Mouse (Mus musculus): ENCODE measurements around the gene Adad2.

The Adad2 gene

DNA sequence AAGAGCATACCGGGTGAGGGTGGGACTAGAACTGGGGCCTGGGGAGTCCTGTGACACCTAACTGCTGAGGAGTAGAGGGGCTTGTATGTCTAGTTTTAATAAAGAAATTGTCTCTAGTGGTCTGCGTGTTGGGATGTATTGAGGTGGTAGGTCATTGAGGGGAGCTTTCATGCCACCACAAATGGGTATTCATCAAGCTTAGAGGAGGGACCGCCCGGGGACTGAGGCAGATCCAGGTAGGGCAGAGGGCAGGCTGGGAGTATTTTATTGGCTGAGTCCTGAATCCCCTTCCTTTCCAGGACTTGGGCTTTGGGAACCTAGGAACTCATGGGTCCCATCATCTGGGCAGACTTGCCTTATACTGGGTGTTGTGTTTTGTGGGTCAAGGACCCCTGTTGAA lies 4.3 kb downstream of the Adad2 start:
- no peak for DNase-seq (ENCODE audit: low spot score in 2 of 2)

DNA sequence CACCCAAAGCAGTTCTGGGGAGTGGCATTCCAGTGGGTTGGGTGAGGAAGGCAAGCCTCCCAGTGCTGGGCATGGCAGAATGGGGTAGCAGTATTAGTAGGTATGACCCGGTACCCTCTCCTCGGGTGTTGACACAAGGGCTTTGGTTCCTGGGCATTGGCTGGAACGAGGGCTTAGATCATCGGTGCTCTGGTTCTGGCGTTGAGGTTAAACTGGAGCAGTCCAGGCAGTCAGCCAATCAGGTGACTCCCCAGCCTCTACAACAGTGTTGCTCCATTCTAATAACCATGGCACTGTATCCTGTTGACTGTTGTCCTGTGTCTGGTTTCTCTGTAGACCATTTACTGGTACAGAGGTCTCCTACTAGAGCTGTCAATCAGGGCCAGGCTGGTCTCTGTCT lies 5.0 kb downstream of the Adad2 start:
- no peak for DNase-seq (ENCODE audit: low spot score in 2 of 2)

DNA sequence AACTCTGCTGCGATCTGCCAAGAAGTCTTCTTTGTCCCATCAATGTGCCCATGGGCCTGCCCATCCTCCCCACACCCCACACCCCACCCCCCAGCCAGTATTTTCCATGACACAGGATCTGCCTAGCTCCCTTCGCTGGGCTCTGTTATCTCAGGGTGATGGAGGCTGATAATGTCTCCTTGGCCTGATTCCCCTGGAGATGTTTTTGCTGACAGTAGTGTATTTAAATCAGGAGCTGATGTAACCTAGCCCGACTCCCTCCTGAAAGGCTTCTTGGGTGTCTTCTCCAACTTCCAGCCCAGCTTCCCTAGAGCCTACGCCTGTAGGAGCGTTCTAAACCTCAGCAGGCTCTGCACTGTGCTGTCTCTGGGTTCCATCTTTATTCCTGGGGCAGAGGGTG lies 6.3 kb downstream of the Adad2 start:
- DNase-seq (ENCODE audit: low spot score in 2 of 2): no peak

DNA sequence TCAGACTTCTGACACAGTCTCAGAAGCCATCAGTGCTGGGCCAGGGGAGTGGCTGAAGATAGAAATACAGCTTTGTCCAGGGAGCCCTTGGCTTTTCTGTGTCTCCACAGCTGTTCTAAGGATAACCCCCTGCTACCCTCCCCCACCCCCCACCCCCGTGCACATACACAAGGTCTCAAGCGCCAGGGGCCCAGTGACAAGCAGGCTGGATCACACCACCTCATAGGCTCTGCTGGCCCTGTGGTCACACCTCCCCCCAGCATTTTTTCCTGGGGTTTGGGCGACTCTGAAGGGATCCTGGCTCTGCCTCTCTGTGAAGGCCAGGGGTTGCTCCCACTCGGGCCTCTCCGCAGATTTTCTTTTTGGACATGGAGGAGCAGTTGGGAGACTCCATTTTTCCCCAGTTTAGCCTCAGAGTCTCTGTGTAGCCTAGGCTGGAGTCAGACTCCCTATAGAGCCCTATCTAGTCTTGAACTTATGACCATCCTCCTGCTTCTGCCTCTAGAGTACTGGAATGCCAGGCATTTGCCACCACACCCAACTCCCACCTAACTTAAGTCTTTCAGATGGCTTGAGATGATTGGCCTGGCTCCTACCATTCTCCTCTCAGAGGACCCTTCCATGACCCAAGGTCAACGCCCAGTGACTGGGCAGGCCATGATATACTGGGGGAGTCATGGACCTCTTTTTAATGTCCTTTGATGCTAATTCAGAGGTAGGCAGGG lies 7.7 kb downstream of the Adad2 start:
- DNase-seq (ENCODE audit: low spot score in 2 of 2): no peak

DNA sequence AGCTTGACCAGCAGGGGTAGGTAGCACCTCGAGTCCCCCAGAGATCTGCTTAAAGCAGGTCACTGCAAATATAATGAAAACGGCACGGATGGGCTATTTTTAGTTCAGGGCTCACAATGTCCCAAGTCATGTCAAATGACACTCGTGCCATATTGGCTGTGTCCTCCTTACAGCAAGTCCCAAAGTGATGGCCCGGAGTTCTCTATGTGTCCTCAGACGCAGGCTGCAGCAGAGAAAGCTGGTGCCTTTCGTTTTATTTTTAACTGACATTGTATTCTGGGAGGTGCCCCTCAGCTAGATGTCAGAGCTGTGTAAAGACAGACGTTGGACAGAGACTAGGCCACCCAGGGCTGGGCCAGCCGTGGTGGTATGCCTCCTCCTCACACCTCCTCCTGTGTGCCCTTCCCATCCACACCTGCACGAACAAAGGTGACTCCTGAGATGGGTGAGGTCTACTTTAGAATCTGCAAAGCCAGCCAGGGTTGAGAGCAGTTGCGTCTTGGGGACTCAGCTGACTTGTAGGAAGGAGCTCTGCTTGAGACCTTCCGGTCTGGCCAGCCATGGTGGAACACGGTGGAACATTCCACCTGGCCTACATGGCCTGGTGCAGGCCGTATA lies 8.4 kb downstream of the Adad2 start:
- DNase-seq (ENCODE audit: low spot score in 2 of 2): no peak

DNA sequence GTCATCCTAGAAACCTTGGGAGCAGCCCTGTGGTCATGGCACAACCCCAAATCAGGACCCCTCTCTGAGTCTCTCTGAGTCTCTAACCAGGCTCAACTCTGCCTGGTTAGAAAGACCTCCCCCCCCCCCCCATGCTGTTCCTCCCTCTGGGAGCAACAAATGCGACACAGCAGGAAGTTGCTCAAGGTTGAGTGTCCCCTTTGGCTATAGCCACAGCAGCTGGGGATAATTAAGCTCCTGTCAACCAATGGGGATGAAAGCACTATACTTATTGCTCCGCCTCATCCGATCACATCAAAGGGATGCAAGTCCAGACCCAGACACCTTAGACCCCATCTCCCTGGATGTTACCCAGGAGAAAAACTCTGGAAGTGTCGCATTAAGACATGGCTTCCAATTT lies 10.0 kb downstream of the Adad2 start:
- no peak for DNase-seq (ENCODE audit: low spot score in 2 of 2)

DNA sequence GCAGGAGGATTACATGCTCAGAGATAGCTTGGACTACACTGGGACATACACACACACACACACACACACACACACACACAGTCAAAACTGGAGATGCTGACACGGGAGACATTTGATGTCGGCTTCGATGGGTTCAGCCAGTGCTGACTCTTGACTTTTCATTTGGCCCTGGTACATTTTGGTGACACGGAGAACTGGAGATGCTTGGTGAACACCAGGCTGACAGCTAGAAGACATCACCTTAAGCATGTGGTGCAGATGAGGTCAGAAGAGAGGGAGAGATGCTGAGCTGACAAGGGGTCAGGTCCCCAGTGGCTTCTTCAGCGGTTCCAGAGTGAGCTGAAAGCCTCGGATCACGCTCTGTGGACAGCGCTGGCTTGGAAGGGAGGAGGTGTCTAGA lies 10.5 kb downstream of the Adad2 start:
- no peak for DNase-seq (ENCODE audit: low spot score in 2 of 2)

DNA sequence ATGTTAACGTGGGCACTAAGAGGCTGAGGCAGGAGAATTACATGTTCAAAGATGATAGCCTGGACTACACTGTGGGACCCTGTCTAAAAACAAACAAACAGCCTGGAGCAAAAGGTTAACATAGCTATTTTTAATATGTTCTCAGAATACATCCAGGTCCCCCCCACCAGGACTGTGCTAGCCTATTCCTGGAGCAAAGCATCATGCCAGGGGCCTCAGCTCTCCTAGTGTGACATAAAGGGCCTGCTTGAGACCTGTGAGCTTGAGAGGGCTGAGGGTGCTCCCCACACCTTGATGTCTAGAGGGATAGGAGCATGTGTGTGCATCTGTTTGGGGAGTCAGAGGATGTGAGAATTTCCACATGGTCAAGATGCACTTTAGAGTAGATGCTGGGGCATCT lies 11.2 kb downstream of the Adad2 start:
- no peak for DNase-seq (ENCODE audit: low spot score in 2 of 2)

DNA sequence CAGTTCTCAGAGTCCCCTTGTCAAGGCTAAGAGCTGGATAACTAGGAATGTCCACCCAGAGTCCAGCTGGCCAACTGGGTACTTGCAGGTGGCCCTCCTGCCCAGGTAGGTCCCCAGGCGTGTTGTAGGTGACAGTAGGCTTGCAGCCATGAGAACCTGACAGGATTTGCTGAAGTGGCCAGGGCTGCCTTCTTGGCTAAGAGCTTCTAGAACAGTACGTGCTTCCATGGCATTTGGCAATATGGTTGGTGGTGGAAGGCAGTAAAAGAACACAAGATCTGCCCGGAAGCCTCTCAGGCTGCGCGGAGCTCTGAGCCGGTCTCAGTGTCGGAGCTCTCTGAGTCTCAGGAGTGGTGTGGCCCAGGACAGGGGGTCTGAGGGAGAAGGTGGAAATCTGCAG lies 12.4 kb downstream of the Adad2 start:
- no peak for DNase-seq (ENCODE audit: low spot score in 2 of 2)

DNA sequence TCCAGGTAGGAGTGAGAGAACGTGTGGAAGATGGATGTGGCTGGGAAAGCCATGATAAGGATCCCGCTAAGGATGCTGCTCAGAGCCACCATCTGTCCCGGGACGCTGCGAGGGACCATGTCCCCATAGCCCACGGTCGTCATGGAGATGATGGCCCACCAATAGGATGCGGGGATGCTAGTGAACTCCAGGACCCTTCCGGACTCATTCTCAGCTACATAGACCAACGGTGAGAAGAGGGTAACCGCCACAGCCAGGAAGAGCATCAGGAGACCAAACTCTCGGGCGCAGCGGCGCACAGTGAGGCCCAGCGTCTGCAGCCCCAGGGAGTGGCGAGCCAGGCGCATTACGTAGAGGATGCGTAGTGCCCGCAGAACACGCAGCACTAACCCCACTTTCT lies 13.2 kb downstream of the Adad2 start:
- no peak for DNase-seq (ENCODE audit: low spot score in 2 of 2)

DNA sequence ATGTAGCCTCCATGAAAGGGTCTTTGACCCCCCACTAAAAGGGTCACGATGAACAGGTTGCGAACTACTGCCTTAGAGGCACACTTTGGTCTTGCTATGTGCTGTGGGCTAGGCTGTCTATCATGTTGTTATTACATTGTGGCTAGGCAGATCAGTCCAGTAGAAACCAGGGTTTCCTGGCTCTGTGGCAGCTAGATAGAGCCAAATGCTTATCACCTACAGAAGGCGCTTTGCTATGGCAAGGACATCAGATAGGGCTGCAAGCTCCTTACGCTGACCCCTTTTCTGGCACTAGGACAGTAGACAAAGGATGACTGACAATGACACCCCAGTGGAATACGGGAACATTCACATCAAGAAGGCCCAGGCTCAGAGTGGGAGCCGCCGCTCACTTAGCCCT lies 14.7 kb downstream of the Adad2 start:
- no peak for DNase-seq (ENCODE audit: low spot score in 2 of 2)

DNA sequence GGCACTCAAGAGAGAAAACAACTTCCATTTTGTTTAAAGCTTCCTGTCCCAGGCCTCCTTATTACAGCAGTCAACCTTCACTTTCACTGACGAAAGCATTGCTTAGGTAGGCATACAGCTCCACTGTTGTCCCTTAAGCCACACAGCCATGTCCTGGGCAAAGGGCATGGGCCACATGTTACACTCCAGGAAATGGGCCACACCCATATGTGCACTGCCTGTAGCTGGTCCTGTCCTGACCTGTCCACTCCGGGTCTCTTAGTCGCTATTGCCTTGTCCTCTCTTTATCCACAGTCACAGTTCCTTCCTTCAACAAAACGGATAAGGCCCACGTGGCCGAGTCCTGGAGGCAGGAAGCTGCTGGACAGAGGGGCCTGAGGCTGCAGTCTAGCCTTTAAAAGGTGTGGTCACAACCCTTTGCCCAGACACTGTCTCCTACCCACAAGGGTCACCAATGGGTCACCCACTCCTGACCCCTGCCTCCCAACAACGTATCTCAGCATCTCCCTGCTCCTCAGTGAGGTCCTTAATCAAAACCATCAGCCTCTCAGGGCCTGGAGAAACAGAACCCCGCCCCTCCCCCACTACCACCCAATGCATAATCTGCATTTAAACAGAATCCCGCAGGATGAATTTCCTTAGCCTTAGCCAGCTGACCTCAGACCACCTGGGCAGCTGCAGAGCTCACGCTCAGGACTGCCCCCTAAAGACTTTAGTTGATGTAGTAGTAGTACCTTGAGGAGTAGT lies 15.2 kb downstream of the Adad2 start:
- no peak for DNase-seq (ENCODE audit: low spot score in 2 of 2)

DNA sequence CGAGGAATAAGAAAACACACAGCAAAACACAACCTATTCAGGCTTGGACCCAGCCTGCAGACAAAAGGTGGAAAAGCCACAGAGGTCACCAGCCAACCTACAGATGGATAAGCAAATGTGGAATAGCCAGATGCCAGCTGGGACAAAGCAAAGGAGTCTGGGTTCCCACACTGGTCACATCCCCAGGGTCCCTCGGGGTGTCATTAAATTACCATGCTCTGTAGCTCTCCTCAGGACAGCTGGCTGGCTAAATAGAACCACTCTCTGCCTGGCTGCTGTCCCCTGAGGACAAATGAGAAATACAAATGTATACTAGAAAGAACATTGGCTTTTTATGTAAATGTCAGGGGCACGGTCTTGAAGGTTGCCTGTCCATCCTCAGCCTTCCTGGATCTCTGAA lies 18.3 kb downstream of the Adad2 start:
- DNase-seq (ENCODE audit: low spot score in 2 of 2): no peak

DNA sequence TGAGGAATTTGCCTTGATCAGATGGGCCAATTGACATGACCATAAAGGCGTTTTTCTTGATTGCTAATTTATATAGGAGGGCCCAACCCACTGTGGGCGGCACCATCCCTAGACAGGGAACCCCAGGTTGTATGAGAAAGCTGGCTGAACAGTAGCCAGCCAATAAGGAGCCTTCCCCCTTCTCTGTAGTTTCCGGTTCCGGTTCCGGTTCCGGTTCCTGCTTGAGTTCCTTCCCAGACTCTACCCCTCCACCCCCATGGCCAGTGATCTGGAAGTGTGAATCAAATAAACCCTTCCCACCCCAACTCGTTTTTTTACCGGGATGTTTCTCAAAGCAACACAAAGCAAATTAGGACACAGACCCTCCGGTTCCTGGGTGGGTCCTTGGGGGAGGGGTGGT lies 19.7 kb downstream of the Adad2 start:
- no peak for DNase-seq (ENCODE audit: low spot score in 2 of 2)

DNA sequence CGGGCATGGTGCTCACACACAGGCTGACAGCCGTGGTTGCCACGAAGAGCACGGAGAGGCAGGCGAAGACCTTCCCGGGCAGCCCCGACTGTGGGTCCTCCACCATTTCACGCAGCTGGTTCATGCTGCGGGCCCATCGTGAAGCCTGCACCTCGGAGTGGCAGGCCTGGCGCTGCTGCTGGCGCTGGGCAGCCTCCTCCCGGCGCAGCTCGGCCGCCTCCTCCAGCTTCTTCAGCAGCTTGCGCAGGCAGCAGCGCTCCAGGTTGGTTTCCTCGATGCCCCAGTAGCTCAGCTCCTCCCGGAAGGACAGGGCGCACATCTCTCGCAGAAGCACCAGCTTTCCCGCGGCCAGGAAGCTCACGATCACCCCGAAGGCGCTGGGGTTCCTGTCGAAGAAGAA lies 20.4 kb downstream of the Adad2 start:
- no peak for DNase-seq (ENCODE audit: low spot score in 2 of 2)

DNA sequence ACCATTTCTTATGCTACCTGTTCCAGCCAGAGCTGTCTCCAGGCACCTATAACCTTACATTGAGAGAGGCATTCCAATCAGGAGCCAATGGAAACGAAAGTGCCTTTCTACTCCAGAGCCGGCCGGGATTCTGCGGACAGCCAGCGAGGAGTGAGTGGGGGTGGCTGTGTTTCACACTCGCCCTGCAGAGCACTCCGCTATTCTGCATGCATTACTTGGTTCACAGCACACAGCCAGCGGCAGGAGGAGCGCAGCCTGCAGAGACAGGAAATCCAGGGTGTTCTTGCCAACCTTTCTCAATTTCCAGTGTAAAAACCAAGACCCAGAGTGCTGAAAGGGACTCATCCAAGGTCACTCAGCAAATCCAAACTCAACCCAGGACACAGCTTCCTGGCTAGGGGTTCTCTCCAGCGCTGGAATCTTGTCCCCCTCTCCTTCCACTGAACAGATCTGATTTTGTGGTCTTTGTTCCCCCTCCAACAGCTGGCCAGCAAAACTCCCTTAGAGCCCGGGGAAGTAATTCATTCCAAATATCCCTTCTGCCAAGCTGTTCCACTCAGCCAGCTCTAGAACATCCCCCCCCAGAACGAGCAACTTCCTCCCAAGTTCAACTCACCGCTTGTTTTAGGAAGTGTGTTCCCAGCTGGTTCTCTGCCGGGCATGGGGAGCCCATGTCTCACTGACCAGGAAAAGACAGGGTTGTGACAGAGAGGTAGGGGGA lies 22.2 kb downstream of the Adad2 start:
- no peak for DNase-seq (ENCODE audit: low spot score in 2 of 2)

DNA sequence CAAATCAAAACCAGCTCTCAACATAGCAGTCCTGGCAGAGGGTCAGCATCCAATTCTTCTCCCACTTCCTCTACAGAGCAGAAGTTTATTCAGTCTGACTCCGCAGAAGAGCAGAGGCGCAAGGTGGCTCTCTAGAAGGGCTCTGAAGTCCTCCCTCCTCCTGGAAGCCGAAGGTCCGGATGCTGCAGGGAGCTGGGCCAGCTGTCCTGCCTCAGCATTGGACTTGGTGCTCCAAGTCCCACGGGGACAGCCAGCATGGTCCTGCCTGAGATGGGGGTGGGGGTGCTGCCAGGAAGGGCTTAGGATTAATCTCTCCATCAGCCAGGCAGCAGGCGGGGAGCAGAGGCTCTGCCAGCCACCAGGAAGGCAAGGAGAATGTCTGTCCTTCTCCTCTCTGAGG lies 22.8 kb downstream of the Adad2 start, which contains the start of gene Kcng4:
Gene Kcng4 (minus strand): TSS at position 303 of the 400 bp plus-strand sequence.
- DNase-seq (ENCODE audit: low spot score in 2 of 2): no peak

DNA sequence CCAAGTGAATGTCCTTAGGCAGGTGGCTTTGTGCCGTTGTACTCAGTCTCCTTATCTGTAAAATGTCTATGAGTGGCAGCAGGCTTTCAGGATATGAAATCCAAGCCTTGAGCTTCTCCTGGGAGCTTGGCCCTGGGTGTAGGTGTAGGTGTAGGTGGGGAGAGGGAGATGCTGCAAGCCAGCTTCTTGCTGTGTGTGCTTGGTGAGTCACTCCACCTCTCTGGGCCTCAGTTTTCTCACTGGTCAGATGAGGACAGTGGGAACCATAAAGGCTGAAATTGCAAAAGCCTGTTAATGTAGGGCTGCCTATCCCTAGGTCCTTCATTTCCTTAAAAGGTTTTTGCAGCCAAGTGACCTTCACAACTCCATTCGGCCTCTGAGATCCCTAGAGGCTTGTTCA lies 23.4 kb downstream of the Adad2 start:
- DNase-seq (ENCODE audit: low spot score in 2 of 2): no peak

DNA sequence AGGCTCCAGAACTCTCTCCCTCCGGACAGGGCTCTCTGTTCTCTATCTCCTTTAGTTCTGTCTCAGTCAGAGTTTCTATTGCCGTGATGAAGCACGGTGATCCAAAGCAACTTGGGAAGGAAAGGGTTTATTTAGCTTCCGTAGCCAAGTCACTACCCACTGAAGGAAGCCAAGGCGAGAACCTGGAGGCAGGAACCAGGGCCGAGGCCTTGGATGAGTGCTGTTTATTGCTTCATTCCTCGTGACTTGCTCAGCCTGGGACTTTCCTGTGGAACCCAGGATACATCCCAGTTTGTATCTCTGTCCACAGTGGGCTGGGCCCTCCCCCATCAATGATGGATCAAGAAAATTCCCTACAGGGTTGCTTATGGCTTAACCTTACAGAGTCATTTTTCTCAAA lies 24.2 kb downstream of the Adad2 start:
- DNase-seq (ENCODE audit: low spot score in 2 of 2): no peak

DNA sequence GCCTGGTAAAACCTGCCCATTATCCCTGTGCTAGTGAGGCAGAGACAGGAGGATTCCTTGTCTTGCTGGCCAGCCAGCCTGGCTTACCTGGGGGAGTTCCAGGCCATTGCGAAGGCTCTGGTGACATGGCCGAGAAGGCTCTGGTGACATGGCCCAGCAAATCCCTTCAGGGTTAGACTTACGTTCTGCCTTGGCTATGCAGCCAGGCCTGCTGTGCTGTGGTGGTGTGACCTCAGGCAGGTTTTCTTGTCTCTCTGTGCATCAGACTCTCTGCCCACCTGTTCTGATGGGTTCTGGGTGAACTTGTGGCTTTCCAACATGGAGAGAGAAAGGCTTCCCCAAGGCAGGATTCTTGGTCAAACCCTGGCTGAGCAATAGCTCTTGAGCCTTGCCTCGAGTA lies 24.8 kb downstream of the Adad2 start:
- no peak for DNase-seq (ENCODE audit: low spot score in 2 of 2)

DNA sequence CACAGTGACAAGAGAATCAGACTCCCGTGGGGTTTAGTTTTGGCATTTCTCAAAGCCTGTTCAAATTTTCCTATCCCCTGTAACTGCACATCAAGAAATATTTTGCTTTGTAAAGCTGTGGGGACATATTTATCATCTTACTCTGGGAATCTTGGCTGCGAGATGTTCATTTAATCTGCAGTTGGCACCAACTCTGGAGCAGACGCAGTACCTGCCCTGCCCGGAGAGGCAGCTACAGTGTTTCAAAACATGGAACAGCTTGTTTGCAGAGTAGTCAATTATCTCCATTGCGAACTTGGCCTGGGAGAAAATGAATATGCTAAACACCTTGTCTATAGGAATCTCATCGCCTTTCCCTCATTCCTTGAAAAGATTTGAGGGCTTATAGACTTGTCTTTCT lies 25.7 kb downstream of the Adad2 start:
- no peak for DNase-seq (ENCODE audit: low spot score in 2 of 2)

DNA sequence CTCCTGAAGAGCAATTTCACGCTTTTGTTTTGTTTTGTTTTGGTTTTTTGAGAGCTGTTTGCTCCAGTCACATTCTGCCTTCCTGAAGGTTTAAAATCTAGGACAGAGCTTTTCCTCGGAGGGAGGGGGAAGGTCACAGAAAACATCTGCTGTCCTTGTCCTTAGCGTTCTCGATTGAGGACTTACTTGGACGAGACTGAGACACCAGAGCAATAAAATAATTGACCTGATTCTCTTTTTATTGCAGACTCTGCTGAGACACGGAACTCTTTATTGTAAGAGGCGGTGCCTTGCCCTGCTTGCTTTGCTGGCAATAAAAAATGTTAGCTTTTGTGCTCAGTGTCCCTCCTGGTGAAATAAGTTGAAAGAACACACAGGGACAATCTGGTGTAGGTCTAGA lies 27.3 kb downstream of the Adad2 start:
- no peak for DNase-seq (ENCODE audit: low spot score in 2 of 2)

DNA sequence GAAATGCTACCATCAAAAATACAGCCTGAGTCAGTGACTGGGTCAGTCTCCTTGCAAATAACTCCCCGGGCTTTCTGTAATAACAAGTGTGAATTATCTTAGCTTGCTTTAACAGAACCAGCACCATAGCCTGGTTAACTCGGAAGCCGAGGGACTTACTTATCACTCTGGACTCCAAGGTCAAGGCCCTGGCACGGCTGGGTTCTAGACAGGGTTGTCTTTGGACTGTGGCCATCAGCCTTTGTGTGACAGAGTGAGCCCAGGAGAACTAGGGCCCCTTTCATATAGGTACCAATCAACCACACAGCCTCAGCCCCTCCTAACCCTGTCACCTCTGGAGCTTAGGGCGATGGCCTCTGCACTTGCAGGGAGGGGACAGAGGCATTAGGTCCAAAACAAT lies 28.5 kb downstream of the Adad2 start:
- no peak for DNase-seq (ENCODE audit: low spot score in 2 of 2)

Measured in right cerebral cortex, postnatal 10 days (tissue).